Mouse (Mus musculus) testis, adult 2 months (tissue): ENCODE data around the gene Lmna.

Experiments used
- CTCF ChIP-seq: fragments of 200-500 bp; IDR thresholded peaks from 2 replicates; pipeline ENCODE4 v1.5.1; 2012; ENCODE audit warnings: low read depth, mild to moderate bottlenecking, inconsistent platforms, low read length, moderate library complexity; ENCODE audit not compliant: control insufficient read depth, insufficient read depth, insufficient replicate concordance
- POLR2A ChIP-seq: fragments of 200-500 bp; IDR thresholded peaks from 2 replicates; pipeline ENCODE4 v1.6.1; 2012; ENCODE audit warnings: low read depth, mild to moderate bottlenecking, inconsistent platforms, low read length, moderate library complexity; ENCODE audit not compliant: control insufficient read depth

DNA sequence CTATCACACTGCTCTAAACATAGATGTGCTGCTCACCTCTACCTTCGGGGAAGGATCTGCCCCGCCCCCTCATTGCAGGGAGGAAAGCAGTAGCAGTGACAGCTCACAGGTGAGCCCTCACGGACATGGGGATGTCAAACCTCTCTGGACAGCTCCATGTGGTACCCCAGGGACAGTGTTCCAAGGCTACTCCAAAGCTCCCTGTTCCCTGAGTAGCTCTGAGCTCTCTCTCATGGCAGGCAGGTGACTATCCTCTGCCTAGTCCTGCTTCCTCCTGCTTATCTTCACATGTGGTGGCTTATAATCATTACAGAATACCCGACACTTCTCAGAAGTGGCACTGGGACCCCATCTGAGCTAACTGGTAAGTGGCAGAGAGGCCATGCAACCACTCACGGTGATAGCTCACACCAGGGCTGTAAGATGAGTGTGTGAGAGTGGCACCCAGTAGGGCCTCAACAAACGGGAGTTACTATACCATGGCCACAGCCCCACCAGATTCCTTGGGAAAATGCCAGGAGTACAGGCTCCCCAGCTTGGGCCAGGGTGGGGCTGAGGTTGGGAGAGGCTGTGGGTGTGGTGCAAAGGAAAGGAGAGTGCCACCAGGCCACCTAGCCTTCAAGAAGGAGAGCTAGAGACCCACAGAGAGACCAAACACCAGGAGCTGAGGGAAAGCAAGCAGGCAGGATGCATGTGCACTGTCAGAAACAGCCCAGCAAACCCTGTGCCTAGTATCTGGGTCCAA, 37.1 kb upstream of the Lmna start:
- TF ChIP-seq CTCF, result no peak
- no peak for TF ChIP-seq POLR2A
